13 mouse cellular contexts compared by ENCODE assay signal in the genomic region with DNA sequence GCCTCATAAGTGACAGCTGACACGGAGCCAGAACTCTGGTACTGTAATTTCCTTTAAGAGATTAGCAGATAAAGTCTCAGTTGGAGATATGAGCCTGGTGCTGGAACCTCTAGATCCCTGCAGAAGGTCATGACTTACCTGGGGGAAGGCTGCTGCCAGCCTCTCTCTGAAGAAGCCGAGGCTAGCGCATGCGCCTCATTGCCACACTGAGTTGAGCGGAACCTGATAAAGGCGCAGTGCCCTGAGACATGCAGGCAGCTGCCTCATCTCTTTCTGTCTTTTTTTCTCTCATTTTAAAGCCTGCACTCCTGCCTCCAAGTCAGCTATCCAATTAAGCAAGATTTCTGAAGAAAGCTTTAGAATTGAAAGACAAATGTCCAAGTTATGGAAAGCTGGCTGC.
"Had no signal": no experiment of that assay in that cellular context is flagged by ENCODE, and none has a peak within 500 bp of the region (broad histone marks: within the 10 kb centered on the region; RNA-seq: fewer than 3 reads in every experiment).

No protein-coding gene starts in this region.

- ATAC-seq: liver, embryonic 12.5 days had no signal

- DNase-seq: kidney, adult 2 months; kidney, postnatal 25 days; lung, embryonic 14.5 days; lung, postnatal 10 days; lung, postnatal 4 days; right cerebral cortex, postnatal 14 days; thymus, postnatal 4 days had no signal

- H3K27ac ChIP-seq: limb, embryonic 15.5 days; liver, embryonic 12.5 days; midbrain, embryonic 10.5 days; neural tube, embryonic 15.5 days; stomach, postnatal 0 days had no signal

- H3K36me3 ChIP-seq: limb, embryonic 15.5 days; liver, embryonic 12.5 days; midbrain, embryonic 10.5 days; neural tube, embryonic 15.5 days had no signal

- H3K9me3 ChIP-seq: limb, embryonic 15.5 days; liver, embryonic 12.5 days; midbrain, embryonic 10.5 days; neural tube, embryonic 15.5 days had no signal

- H3K27me3 ChIP-seq: limb, embryonic 15.5 days; liver, embryonic 12.5 days; neural tube, embryonic 15.5 days had no signal

- H3K4me3 ChIP-seq: limb, embryonic 15.5 days; liver, embryonic 12.5 days; midbrain, embryonic 10.5 days; myocyte; neural tube, embryonic 15.5 days had no signal

- H3K4me1 ChIP-seq: limb, embryonic 15.5 days; liver, embryonic 12.5 days; midbrain, embryonic 10.5 days; neural tube, embryonic 15.5 days had no signal

- H3K9ac ChIP-seq: limb, embryonic 15.5 days; liver, embryonic 12.5 days; lung, embryonic 14.5 days; neural tube, embryonic 15.5 days had no signal

- H3K4me2 ChIP-seq: limb, embryonic 15.5 days; liver, embryonic 12.5 days; lung, embryonic 14.5 days; neural tube, embryonic 15.5 days had no signal
